Mouse (Mus musculus) large intestine, adult 2 months (tissue): Measurements from ENCODE around the gene Cbarp. TPM values are rescaled to one million over a fixed set of nuclear protein-coding genes. Genes with fewer than 3 reads are reported as not detected.

Source experiments
- DNase-seq: peaks from one replicate; pipeline ENCODE4 v3.0.0-alpha.2; 2012; ENCODE audit warnings: low read depth, low spot score
- WGBS: fragments of 180-500 bp; shearing (Covaris S2); methylation state at CpG from one replicate; pipeline ENCODE4 v1.1.7; 2018; 5-methylcytosine and 5-hydroxymethylcytosine counted together
- polyA plus RNA-seq: library from polyadenylated mRNA; depleted of rRNA; stranded (reverse); fragments of >200 nt; gene quantifications from 2 replicates; pipeline ENCODE4 v1.2.3, GENCODE M21; 2012

Cbarp gene
- polyA plus RNA-seq, 1 experiment, result 5.0 TPM

DNA sequence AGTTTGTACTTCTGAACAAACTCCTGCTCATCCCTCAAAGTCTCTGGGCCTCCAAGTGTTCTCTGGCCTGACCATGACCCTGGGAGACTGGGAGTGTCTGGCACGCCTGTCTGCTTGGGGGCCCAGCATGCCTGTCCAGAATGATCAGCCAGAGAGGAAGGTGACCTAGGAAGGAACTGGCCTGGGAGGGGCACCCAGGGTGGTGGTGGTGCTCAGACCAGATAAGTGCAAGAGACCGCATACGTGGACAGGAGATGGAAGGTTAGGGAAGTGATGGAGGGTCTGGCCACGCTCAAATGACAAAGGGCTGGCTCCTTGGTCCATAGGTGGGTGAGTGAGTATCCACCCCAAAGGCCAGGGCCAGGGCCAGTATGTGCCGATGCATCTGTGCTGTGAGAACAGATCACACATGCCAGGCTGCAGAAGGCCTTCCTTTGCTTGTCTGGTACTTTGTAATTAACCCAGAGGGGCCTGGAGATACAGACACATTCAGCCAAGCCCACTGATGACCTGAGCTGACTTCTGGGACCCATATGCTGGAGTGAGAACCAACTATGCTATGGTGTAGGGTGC lies 6.6 kb upstream of the Cbarp start:
- DNase-seq, result no peak
- 38% methylated on average over 5 of the region's 5 CpGs for WGBS

DNA sequence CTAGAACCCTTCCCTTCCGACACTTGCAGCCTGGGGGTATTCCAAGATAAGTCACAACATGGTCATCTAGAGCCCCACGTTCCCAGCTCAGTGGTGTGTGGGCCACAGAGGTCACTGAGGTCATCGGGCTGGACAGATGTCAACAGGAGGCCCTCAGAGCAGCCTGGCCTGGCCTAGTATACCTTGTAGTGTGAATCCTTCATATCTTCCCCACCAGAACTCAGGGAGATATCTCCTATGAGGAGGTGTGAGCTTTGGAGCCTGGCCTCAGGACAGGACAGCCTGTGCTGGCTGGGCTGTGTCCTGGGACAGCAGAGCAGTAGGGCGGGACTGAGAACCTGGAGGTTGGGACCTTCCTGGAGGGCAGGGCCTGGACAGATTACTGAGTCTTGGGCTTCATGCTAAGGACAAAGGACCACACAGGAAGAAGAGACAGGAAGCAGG lies 6.0 kb upstream of the Cbarp start:
- WGBS, result 39% methylated on average over 4 of the region's 4 CpGs

DNA sequence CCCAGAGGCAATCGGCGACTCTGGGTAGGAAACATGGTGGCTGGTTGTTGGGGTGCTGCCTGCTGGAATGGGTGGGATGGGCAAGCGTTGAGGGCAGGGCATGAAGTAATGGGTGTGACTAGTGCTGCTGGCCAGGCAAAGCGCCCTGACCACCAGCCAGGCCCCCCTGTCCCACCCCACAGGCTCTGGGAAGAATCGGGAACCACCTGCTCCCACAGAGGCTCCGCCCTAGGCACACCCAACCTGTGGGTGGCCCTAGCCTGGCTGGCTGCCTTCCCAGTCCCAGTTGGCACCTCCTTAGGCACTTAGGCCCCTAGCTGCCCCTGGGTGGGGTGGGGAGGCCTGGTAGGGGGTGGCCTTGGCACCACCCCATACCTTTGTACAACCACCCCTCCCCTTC lies 5.3 kb upstream of the Cbarp start:
- DNase-seq, result no peak
- 19% methylated on average over 6 of the region's 6 CpGs for WGBS

More for the DNA sequence above, 6.0 kb upstream of the Cbarp start:
- no peak for DNase-seq

DNA sequence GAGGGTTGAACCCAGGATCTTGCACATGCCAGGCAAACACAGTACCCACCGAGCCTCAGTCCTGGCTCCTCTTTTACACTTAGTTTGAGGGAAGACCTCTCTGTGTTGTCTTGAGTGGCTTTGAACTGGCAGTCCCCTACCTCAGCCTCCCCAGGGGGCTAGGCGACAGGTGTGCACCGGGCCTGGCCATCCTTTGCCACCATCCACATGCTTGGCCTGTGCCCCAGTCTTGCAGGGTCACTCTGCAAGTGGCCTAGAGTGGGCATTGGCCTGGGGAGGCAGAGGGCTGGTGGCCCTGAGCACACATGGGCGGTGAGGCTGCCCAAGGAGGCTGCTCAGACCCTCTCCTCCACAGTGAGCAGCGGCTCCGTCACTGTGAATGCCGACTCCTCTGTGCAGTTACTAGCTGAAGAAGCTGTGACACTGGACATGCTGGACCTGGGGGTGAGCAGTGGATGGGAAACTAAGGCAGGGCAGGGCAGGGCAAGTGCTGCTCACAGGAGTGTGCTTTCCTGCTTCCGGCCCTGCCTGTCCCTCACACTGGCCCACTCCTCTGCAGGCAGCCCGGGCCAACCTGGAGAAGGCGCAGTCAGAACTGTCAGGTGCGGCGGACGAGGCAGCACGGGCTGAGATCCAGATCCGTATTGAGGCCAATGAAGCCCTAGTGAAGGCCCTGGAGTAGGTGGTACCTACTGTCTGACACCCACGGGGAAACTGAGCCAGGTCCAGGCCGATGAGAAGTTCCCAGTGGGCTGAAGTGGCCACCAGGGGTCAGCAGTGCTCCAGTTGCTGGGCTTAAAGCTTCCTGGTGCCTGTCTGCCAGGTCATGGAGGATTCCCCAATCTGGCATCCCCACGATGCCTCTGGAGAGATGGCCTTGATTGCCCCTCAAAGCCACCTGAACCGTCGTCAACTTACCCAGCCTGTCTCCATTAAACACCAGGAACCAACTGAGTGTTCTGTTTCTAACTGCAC lies 4.5 kb upstream of the Cbarp start:
- WGBS, result 58% methylated on average over 20 of the region's 20 CpGs
- no peak for DNase-seq

DNA sequence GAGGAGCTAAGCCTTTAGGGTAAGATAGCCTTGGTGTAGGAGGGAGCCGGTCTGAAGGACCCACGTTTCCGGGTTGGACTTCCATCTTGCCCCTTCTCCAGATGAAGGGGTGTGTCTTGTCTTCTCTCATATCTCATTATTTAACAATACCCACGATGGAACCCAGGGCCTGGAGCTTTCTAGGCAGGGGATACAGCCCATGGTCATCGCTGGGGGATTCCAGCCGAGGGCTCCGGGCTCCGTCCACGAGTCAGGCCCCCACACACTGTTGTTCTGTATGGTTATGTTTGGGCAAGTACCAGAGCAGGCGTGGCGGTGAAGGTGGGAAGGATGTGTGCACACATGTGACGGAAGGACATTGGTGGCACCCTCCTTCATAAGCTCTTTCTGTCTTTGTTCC lies 3.5 kb upstream of the Cbarp start:
- WGBS, result 84% methylated on average over 12 of the region's 12 CpGs
- DNase-seq, result no peak

DNA sequence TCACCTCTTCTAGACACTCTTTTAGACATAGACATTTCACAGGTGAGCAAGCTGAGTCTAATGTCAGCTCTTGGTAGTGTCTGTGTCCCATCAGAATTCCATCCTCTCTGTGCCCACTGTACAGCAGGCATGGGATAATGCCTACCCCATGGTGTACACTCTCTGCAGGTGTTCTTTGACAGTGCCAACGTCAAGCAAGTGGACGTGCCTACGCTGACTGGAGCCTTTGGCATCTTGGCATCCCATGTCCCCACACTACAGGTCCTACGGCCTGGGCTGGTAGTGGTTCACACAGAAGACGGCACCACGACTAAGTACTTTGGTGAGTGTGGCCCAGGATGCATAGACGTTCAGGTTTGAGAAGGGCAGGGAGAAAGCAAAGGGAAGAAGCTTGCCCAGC lies 3.0 kb upstream of the Cbarp start:
- no peak for DNase-seq
- WGBS, result 86% methylated on average over 7 of the region's 7 CpGs

DNA sequence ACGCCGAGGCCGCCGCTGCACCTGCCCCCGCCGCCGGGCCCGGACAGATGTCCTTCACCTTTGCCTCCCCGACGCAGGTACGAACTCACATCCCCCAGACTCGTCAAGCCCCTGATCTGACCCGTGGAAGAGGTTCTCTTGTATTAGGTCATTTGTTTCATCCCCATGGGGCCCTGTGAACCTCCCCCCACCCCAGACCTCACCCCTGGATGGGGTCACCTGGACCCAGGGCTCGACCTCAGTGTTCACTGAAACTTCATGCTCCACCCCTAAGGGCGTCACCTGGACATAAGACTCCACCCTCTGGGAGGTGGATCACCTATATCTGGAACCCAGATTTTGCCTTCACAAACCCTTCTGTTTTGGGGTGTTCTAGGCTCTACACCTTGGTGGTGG lies 1.9 kb upstream of the Cbarp start:
- WGBS, result 1% methylated on average over 15 of the region's 15 CpGs
- DNase-seq, result no peak

DNA sequence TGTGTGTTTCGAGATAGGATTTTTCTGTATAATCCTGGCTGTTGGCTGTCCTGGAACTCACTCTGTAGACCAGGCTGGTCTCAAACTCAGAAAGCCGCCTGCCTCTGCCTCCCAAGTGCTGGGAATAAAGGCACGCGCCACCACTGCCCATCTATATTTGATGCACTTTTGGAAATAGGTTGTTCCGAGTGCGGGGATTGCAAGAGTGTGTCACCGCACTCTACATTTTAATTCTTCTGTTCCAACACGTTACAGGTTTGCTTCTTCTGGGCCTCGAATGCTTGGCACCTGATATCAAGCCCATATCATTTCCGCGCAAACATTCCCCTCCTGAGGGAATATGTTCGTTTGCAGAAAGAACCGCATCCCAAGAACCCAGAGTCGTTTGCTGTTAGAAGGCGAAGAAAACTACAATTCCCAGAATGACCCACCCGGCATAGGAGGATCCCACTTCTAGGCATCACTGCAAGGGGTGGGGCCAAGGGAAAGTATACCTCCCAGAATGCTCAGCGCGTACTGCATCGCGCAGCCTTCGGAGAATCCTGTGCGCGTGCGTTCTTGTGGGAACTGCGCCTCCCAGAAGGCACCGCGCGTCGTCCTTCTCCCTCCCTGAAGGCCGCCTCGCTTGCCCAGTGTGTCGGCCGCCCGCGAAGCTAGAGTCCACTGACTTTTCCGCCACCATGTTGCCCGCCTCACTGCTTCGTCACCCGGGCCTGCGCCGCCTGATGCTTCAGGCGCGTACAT lies 1.3 kb upstream of the Cbarp start:
- peak; percentile 97 for DNase-seq
- under 1% methylated on average over 43 of the region's 43 CpGs for WGBS

DNA sequence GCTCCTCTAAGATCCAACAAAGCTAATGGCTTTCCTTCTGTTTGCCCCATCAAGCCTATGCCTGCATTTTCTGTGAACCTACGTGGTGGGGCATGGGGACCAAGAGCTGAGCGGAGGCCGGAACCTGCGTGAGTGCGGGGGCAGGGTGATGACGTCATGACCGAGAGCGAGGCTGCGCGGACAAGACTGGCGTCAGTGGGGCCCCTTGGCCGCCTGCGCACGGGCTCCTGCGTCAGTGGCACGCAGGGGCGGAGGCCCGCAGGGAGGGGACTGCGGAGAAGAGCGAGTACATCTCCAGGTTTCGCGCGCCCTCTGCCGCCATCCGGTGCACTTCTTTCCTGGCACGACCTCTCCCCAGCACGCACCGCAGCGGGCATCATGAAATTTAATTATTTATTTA lies 608 bp upstream of the Cbarp start:
- no peak for DNase-seq
- under 1% methylated on average over 29 of the region's 29 CpGs for WGBS

DNA sequence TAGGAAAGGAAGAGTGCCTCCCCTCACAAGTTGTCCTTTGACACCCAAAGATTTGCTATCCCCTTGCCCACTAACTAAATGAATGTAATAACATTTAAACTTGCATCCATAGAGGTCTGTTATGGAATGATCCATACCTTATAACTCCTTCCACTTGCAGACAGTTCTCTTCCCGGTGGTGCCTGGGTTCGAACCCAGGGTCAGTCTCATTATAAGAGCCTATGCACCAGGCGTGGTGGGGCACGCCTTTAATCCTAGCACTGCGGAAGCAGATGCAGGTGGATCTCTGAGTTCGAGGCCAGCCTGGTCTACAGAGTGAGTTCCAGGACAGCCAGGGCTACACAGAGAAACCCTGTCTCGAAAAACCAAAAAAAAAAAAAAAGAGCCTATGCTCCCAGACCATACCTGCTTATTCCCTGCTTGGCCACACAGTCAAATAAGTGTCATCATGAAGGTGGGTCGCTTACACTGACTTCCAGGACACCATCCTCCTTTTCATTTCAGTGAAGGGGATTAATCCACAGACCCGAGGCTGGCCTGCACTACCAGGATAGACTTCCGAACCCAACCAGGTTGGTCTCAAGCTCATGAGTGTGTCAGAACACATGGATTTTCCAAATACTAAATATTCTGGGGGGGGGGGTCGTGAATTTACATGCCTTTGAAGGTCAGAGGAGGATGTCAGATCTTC lies 515 bp downstream of the Cbarp start:
- DNase-seq, result no peak
- WGBS, result 76% methylated on average over 11 of the region's 11 CpGs

DNA sequence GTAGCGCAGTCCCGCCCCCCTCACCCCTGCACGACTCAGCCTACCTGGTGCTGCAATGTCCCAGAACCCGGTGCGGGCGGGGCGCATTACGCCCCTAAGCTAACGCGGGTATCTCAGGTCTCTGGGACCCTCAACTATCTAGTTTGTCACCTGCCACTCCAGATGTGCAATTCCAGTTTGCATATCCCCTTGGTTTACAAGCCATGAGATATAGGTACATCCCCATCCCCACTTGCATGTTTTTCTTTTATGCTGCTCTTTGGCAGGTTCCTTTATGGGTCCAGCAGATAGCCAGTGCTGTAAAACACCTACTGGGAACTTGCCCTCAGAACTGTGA lies 1.2 kb downstream of the Cbarp start:
- WGBS, result 1% methylated on average over 10 of the region's 10 CpGs
- DNase-seq, result no peak

DNA sequence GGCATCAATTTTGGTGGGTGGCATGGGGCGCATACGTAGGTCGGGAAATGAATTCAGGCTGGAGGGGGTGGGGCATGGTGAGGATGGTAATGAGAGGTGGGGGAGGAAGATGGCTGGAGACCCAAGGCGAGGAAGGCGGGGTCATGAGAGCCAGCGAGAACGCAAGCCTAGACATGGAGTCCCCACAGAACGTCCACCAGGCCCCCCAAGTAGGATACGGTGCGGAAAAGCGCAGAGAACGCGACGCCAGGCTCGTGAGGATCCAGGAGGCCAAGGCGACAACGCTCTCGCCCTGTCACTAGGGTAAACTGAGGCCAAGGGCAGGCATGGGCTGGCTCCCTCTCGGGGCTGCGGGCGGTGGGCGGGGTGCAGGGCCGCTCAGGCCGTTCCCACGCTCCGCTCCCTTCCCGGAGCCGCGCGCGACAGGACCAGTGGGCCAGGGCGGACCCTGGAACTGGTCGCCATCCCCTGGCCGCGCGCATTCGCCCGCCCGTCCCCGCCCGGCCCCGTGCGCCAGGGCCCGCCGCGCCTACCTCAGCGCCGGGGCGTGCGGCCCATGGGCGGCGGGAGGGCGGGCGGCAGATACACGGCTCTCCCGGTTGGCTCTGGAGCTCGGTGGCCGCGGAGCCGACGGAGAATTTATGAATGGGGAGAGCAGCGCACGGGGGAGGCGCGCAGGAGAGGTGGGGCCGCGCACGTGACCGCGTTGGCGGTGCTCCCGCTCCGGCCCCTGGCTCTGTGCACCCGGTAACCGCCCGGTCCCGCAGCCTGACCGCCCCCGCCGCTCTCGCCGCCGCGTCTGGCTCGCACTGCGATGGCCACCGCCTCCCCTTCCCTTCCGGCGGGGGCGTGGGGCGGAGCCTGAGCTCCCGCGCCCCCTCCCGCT lies 1.8 kb downstream of the Cbarp start, which contains the start of gene Atp5d:
Gene Atp5d, plus strand, starts transcription at position 80 of the 886 bp plus-strand sequence.
- WGBS, result under 1% methylated on average over 94 of the region's 94 CpGs
- no peak for DNase-seq

DNA sequence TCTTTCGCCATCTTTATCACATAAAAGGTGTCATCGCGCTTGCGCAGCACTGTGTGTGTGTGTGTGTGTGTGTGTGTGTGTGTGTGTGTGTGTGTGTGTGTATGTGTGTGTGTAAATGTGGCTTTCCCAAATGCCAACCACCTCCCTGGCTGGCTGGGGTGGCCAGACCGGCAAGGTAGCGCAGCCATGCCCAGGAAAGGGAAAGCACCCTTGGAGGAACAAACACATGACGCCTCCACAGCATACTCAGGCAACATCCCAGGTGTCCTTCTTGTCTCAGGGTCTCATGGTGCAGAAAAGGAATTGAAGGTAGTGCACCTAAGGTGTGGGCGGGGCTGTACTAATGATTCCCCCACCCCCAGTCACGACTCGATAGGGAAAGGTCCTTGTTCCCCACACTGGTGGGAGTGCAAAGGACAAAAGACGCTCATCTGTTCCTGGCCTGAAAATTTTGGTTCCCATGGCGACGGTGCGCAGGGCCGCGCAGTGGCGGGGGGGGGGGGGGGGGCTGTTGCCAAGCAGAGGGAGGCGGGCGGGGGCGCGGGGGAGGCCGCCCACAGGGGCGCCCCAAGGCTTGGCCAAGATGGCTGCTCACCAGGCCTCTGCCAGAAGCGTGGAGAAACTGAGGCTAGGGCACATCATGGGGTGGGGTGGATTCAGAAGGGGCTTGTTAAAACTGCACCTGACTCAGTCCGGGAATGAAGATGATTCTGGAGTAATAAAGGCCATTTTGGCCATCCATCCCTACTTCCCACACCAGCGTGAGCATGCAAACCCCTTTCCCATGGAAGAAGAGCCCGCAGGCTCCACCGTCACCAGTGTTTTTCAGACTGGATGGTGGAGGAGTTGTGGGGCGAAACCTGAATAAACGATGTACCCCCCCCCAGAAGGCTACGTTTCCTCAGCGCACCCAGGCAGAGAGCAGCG lies 2.7 kb downstream of the Cbarp start:
- DNase-seq, result no peak
- WGBS, result 13% methylated on average over 30 of the region's 33 CpGs

DNA sequence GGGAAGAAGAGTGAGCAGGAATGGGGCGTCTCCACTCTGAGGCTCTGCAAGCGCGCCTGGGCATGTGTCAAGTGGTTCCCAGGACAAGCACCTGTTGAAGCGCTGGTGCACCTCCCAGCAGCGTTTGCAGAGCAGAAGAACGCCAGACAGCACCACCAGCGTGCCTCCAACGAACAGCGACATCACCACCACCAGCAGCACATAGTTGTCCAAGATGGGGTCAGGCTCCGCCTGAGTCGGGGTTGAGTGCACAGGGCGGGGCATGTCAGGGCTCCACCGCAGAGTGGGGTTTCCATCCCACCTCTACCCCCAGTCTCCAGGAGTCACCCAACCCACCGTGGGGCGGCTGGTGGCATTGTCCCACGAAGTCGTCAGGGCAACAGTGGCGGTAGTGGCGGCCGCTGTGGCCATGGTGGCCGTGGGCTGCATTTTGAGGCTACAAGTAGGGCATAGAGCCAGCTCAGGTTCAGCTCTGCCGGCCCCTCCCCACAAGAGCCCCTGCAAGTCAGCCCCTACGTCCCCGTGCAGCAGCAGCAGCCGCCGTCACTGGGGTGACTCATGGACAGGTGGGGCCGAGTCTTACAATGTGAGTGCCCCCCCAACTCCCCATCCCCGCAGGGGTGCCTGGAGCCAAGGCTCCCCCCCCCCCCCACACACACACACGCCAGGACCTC lies 3.5 kb downstream of the Cbarp start:
- no peak for DNase-seq
- 12% methylated on average over 29 of the region's 29 CpGs for WGBS

DNA sequence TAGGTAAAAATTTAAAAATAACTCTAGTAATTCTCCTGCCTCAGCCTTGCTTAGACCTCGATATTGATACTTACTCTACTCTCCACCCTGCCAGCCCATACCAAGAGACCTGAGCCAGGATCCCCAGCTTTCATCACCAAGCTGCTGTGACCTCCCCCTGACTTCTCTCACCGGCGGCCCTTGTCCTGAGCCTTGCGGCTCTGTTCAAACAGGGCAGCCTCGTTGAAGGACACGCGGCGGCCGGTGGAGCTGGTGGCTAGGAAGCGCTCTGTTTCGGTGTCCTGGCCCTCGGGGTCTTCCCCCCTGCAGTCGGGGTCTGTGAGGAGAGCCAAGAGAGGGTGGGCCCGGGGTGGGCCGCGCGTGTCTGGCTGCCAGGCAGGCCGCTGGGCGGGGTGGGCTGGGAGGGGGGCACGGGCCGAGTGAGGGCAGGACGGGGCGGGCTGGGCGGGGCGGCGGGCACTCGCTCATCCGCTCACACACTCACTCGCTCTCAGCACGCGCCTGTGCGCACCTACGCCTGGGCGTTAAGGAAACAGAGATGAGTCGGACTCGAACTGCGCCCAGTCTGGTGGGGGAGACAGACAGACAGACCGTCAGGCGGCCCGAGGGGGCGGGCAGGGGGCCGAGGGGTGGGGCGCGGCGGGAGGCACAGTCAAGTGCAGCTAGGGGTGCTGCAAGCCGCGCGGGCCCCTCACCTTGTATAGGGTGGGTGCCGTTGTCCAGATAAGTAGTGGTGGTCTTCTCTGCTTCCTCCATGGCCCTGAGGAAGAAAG lies 4.3 kb downstream of the Cbarp start:
- 34% methylated on average over 49 of the region's 49 CpGs for WGBS
- no peak for DNase-seq

DNA sequence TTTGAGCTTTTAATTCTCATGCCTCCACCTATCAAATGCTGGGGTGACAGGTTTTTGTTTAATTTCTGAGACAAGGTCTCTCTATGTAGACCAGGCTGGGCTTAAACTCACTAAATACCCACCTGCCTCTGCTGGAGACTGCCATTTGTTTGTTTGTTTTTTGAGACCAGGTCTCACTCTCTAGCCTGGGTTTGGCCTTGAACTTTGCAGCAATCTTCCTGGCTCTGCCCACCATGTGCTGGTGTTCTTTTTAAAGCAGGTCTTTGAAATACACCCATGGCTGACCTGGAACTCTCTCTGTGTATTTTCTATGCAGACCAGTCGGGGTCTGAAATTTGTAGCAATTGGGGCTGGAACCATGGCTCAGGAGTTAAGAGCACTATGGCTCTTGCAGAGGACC lies 5.0 kb downstream of the Cbarp start:
- 97% methylated on average over 1 of the region's 1 CpGs for WGBS
- no peak for DNase-seq

DNA sequence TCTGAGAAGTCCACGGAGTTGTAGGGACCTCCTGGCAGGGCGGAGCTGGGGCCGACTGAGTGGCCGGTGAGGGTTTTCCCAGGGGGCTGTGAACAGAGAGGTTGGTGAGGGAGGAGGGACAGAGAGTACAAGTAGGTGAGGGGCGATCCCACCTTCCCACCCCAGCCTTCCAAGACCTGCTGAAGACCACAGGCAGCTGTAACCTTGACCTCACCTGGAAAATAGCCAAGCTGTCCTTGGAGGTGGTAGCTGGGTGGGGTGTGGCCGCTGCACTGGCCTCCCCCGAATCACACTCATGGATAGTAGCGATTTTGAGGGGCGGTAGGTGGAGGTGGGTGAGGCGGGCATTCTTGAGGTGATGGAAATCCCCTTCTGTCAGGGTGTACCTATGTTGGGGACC lies 5.5 kb downstream of the Cbarp start:
- no peak for DNase-seq
- WGBS, result 82% methylated on average over 10 of the region's 10 CpGs
